Mouse (Mus musculus) testis, adult 2 months (tissue): Measurements from ENCODE around the gene Lamp2. TPM values are rescaled to one million over a fixed set of nuclear protein-coding genes. Genes with fewer than 3 reads are reported as not detected.
"Not testable (repeated sequence)": the region's sequence is repeated elsewhere in the genome, so short reads cannot be mapped to it uniquely, and the experiment has no call there.

ENCODE experiments used
- H3K27ac ChIP-seq: fragments of 200-500 bp; 2 replicates; pipeline ENCODE4 v1.5.1; 2012; ENCODE audit warnings: low read depth, low read length; ENCODE audit not compliant: control insufficient read depth, insufficient read depth
- H3K27me3 ChIP-seq: fragments of 200-500 bp; 2 replicates; pipeline ENCODE4 v1.6.1; 2012; ENCODE audit warnings: mild to moderate bottlenecking, low read length, moderate library complexity; ENCODE audit not compliant: control insufficient read depth, insufficient read depth
- H3K36me3 ChIP-seq: fragments of 200-500 bp; 2 replicates; pipeline ENCODE4 v1.6.1; 2012; ENCODE audit warnings: mild to moderate bottlenecking, low read length; ENCODE audit not compliant: control insufficient read depth, insufficient read depth
- H3K4me1 ChIP-seq: fragments of 200-500 bp; 2 replicates; pipeline ENCODE4 v1.6.1; 2012; ENCODE audit warnings: low read length; ENCODE audit not compliant: control insufficient read depth, insufficient read depth
- H3K4me3 ChIP-seq: fragments of 200-500 bp; 2 replicates; pipeline ENCODE4 v1.5.1; 2012; ENCODE audit warnings: low read depth, mild to moderate bottlenecking, low read length, moderate library complexity, mixed read lengths; ENCODE audit not compliant: control insufficient read depth
- CTCF ChIP-seq: fragments of 200-500 bp; IDR thresholded peaks from 2 replicates; pipeline ENCODE4 v1.5.1; 2012; ENCODE audit warnings: low read depth, mild to moderate bottlenecking, inconsistent platforms, low read length, moderate library complexity; ENCODE audit not compliant: control insufficient read depth, insufficient read depth, insufficient replicate concordance
- POLR2A ChIP-seq: fragments of 200-500 bp; IDR thresholded peaks from 2 replicates; pipeline ENCODE4 v1.6.1; 2012; ENCODE audit warnings: low read depth, mild to moderate bottlenecking, inconsistent platforms, low read length, moderate library complexity; ENCODE audit not compliant: control insufficient read depth
- polyA plus RNA-seq: library from polyadenylated mRNA; depleted of rRNA; stranded (reverse); fragments of >200 nt; gene quantifications from 2 replicates; pipeline ENCODE4 v1.2.3, GENCODE M21; 2012; rRNA removed

The Lamp2 gene
- polyA plus RNA-seq: 31.5 and 45.7 TPM in 2 replicates

GRCm38 (mm10) chrX:38455890-38456634, at the start of gene Lamp2:
Lamp2 (minus strand) TSS chrX:38456454.
- Histone ChIP-seq H3K4me3 (peak within 1 kb of the TSS; percentile 85), H3K36me3 (no peaks in the 10 kb centered on the region), H3K4me1 (no peaks in the 10 kb centered on the region; the same call in 1 of the 2 replicates), H3K27me3 (no peaks in the 10 kb centered on the region), H3K27ac (peak within 1 kb of the TSS; percentile 69)
- TF ChIP-seq CTCF (no peak), POLR2A (peak; percentile 71; the same call in 1 of the 2 replicates)

GRCm38 (mm10) chrX:38504846-38505245, 48.6 kb upstream of the Lamp2 start:
- no peaks in the 10 kb centered on the region; the same call in 1 of the 2 replicates for H3K4me1 ChIP-seq

GRCm38 (mm10) chrX:38502182-38502581, 45.9 kb upstream of the Lamp2 start:
- H3K36me3 ChIP-seq, H3K27me3 ChIP-seq, H3K4me1 ChIP-seq, H3K4me3 ChIP-seq, H3K27ac ChIP-seq: not testable (repeated sequence)

More at GRCm38 (mm10) chrX:38504846-38505245, 48.6 kb upstream of the Lamp2 start:
- no peak for TF ChIP-seq POLR2A
- TF ChIP-seq CTCF: no peak
- H3K27me3 ChIP-seq: no peaks in the 10 kb centered on the region
- H3K36me3 ChIP-seq: no peaks in the 10 kb centered on the region
- H3K4me3 ChIP-seq: peak overlapping the region; percentile 18; the same call in 1 of the 2 replicates
- no peak overlapping the region for H3K27ac ChIP-seq

DNA sequence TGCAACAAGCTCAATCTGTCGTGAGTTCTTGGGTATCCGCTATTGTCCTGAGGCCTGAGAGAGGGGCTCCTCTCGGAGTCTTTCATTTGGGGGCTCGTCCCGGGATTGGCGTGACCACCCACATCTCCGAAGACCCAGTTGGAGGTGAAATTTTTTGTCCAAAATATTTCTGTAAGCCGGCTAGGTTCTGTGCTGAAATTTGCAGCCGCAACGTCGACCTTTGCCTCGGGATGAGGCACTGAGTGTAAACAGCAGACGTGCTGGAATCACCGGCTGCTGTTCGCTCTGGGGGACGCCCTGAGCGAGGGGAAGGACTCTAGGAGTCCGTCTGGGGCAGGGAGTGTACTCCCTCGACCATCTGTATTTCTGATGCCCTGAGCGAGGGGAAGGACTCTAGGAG, 29.2 kb upstream of the Lamp2 start:
- H3K36me3 ChIP-seq, H3K27ac ChIP-seq, H3K4me3 ChIP-seq, H3K27me3 ChIP-seq, H3K4me1 ChIP-seq: not testable (repeated sequence)

DNA sequence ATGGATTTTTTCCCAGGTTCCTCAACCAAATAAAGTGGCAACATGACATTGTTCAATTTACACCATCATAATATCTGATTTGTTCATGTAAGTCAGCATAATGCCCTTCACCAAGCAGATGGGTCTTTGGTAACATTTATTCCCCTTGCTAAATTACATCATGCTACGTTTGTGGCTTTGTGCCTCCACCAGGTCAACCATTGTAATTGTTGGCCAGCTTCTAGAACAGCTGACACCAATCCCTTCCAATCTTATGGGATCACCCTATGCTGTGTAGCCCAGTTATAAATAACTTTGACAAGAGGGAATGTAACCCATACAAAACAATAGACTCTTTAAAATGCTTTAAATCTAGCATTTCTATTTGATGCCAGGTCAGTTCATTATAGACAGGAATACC, 22.3 kb upstream of the Lamp2 start:
- Histone ChIP-seq H3K4me1 (no peaks in the 10 kb centered on the region; the same call in 1 of the 2 replicates), H3K4me3 (no peak overlapping the region), H3K27me3 (no peaks in the 10 kb centered on the region), H3K27ac (no peak overlapping the region), H3K36me3 (no peaks in the 10 kb centered on the region)
- TF ChIP-seq POLR2A: no peak
- no peak for TF ChIP-seq CTCF

DNA sequence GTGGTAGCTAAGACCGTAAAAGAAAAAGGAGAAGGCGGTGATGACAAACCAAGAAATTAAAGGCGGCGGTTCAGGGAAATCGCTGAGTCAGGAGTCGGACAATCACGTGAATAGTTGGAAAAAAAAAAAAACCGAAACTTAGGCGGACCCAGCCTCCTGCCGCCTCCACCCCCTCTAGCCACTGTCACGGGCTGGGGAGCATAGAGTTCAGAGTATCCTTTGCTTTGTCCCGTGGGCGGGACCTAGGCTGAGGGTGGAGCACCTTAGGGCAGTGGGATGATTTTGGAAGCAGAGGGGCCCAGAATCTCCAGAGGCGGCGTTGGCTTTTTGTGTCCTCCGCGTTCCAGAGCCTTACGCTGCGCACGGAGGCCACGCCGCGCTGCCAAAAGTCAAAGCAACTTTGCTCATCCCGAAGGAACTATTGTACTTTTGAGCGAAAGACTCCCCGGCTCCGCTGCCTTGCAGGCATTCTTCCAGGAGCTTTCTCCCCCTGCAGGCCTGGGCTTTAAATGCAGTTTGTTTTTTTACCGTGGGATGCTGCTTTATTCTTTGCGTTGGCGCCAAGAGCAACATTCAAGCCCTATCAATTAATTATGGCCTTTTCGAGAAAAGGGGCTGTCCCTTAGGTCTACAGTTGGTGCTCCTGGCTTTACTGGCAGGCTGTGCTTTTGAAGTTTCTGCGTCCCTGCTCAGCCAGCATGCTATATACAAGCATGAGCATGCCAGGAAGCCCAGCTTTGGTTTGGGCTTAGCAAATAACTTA, 17.5 kb upstream of the Lamp2 start:
- no peaks in the 10 kb centered on the region for H3K36me3 ChIP-seq
- H3K27ac ChIP-seq: peak overlapping the region; percentile 84
- TF ChIP-seq POLR2A (no peak), CTCF (peak; percentile 15; the same call in 1 of the 2 replicates)

DNA sequence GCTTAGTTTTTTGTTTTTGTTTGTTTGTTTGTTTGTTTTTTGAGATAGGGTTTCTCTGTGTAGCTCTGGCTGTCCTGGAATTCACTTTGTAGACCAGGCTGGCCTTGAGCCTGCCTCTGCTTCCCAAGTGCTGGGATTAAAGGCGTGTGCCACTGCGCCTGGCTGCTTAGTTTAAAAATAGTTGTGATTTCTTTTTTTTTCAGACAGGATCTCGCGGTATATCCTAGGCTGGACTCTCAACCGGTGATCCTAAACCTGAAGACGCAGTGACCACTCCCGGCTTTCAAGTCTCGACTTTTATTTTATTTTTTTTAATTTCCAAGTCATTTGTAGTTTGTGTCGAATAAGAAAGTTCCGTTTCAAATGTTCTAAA, 16.9 kb upstream of the Lamp2 start:
- TF ChIP-seq POLR2A (no peak), CTCF (no peak)
- Histone ChIP-seq H3K4me1 (no peaks in the 10 kb centered on the region), H3K36me3 (no peaks in the 10 kb centered on the region), H3K27ac (0 out of 2 replicates have a peak overlapping the region, but pooled peaks have one; percentile 13), H3K4me3 (peak overlapping the region; percentile 78; the same call in 1 of the 2 replicates), H3K27me3 (no peaks in the 10 kb centered on the region)

More for the DNA sequence above, 17.5 kb upstream of the Lamp2 start:
- Histone ChIP-seq H3K4me3 (peak overlapping the region; percentile 78), H3K27me3 (no peaks in the 10 kb centered on the region), H3K4me1 (no peaks in the 10 kb centered on the region)
